Mouse (Mus musculus) 3T3-L1 (cell line): ENCODE results near the gene Tfrc.

Source experiments
- DNase-seq: peaks from one replicate; pipeline ENCODE4 v3.0.0-alpha.2; 2015; ENCODE audit warnings: low read depth, low spot score

Gene Tfrc

GRCm38 (mm10) chr16:32608712-32609400, at the start of gene Tfrc:
Gene Tfrc (plus strand): TSS chr16:32608920.
- DNase-seq = peak; percentile 98

- DNase-seq = no peak
Measured at GRCm38 (mm10) chr16:32559493-32559892, 49.2 kb upstream of the Tfrc start.

GRCm38 (mm10) chr16:32563056-32563793, 45.5 kb upstream of the Tfrc start:
- no peak for DNase-seq

GRCm38 (mm10) chr16:32567282-32567681, 41.4 kb upstream of the Tfrc start:
- DNase-seq = no peak

- DNase-seq = no peak
Measured at GRCm38 (mm10) chr16:32568401-32568800, 40.3 kb upstream of the Tfrc start.

GRCm38 (mm10) chr16:32570042-32570441, 38.7 kb upstream of the Tfrc start:
- no peak for DNase-seq

- no peak for DNase-seq
Measured at GRCm38 (mm10) chr16:32572528-32572927, 36.2 kb upstream of the Tfrc start.

- DNase-seq = no peak
Measured at GRCm38 (mm10) chr16:32586482-32586881, 22.2 kb upstream of the Tfrc start.

- DNase-seq = no peak
Measured at GRCm38 (mm10) chr16:32588568-32588967, 20.2 kb upstream of the Tfrc start.

- DNase-seq = no peak
Measured at GRCm38 (mm10) chr16:32591521-32591920, 17.2 kb upstream of the Tfrc start.

- no peak for DNase-seq
Measured at GRCm38 (mm10) chr16:32593283-32593805, 15.4 kb upstream of the Tfrc start.

- DNase-seq = no peak
Measured at GRCm38 (mm10) chr16:32593916-32594315, 14.8 kb upstream of the Tfrc start.

- no peak for DNase-seq
Measured at GRCm38 (mm10) chr16:32594701-32595100, 14.0 kb upstream of the Tfrc start.

- no peak for DNase-seq
Measured at GRCm38 (mm10) chr16:32595142-32595855, 13.4 kb upstream of the Tfrc start.

- peak; percentile 75 for DNase-seq
Measured at GRCm38 (mm10) chr16:32597909-32598381, 10.8 kb upstream of the Tfrc start.

GRCm38 (mm10) chr16:32599151-32599550, 9.6 kb upstream of the Tfrc start:
- DNase-seq = no peak

- DNase-seq = no peak
Measured at GRCm38 (mm10) chr16:32602193-32602685, 6.5 kb upstream of the Tfrc start.

GRCm38 (mm10) chr16:32607562-32608343, 967 bp upstream of the Tfrc start:
- no peak for DNase-seq

- DNase-seq = no peak
Measured at GRCm38 (mm10) chr16:32608344-32608711, 392 bp upstream of the Tfrc start.

- DNase-seq = peak; percentile 59
Measured at GRCm38 (mm10) chr16:32609401-32609779, 670 bp downstream of the Tfrc start.
